Mouse (Mus musculus) heart, postnatal 14 days (tissue): ENCODE measurements around the gene Fras1. TPM values are rescaled to one million over a fixed set of nuclear protein-coding genes. Genes with fewer than 3 reads are reported as not detected.

Source experiments
- DNase-seq, 2 experiments: peaks; one replicate each; pipeline ENCODE4 v3.0.0; 2021 to 2022
- intact Hi-C: fragments of 180-260 bp; cut with DNase I; formaldehyde crosslinking; loops from one replicate; pipeline ENCODE4 v1.15.1; 2025
- total RNA-seq, 2 experiments: library from RNA; stranded (reverse); gene quantifications; 2 replicates each; pipeline ENCODE4 v1.2.3; 2021

Fras1 gene
- total RNA-seq, 2 experiments from 2014 or later, result 3.5 to 5.4 TPM

DNA sequence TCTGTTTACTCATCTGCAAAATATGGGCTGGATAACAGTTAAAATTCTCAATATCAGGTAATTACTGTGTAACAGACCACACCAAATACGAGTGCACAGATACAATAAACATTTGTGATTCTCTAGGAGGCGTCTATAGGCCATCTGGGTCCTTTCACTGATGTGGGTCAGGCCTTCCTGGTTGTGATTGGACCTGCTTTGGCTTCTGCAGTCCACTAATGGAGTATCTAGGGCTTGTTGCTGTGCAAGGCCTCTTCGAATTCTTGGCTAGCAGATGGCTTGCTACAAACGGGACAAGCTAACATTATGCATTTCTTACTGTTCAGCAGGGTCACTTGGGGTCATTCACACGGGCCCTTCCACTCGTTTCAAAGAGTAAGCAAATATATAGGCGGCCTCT lies 92.7 kb downstream of the Fras1 start:
- no peak for DNase-seq
- intact Hi-C loops, result loop anchor here (10.0 kb wide), 1 partner anchor 62 kb away; no protein-coding TSS in a partner anchor

DNA sequence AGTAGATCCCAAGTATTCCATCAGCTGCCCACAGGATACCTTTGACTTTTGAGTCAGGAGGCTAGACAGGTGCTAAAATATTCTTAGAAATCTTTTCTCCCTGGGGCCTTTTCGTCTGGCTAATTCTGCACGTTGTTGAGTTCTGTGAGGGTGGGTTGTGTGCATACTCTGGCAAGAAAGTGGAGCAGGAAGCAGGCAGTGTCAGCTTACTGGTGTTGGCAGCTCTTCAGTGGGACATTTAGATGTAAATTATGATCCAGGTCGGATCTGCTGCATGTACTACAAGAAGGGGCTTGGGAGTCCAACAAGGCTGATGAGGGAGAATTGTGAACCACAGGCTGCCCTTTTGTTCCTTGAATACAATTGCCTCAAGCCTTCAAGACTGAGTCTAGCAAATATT lies 98.2 kb downstream of the Fras1 start:
- intact Hi-C loops, result no loop called here

DNA sequence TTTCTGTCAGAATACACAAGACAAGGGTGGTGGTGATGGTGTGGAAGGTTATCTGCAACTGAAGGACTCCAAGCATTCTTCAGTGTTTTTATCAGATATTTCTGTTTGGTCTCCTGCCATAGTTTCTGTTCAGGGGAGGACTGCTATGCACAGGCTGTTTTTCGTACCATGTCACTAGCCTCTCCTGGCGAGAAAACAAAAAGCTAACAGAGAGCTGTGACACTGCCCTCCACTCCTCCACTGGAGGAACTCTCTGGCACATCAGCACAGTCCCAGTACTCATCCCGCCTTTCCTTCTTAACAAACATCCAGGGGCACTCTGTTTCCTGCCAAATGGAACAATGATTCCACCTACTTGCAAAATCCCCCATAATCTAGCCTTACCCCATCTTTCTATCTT lies 101.7 kb downstream of the Fras1 start:
- no peak for DNase-seq
- intact Hi-C loops, result no loop called here

More for the DNA sequence above, 98.2 kb downstream of the Fras1 start:
- DNase-seq, result no peak

DNA sequence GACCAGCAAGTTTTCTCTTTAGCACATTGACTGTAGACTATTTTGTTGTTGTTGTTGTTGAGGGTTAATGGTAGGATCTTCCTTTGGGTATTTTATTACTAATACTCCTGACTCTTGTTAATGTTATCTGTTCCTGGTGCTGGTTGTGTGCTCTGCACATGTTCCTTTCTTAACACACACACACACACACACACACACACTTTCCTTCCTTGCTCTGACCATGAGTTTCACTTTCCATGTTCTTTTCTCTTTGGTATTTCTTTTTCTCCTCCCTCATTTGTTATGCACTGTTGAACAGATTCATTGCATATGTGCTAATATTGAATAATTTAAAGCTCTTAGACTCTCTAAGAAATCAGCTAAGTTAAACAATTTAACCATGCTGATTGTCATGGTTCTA lies 105.2 kb downstream of the Fras1 start:
- DNase-seq, result no peak
- intact Hi-C loops, result no loop called here

DNA sequence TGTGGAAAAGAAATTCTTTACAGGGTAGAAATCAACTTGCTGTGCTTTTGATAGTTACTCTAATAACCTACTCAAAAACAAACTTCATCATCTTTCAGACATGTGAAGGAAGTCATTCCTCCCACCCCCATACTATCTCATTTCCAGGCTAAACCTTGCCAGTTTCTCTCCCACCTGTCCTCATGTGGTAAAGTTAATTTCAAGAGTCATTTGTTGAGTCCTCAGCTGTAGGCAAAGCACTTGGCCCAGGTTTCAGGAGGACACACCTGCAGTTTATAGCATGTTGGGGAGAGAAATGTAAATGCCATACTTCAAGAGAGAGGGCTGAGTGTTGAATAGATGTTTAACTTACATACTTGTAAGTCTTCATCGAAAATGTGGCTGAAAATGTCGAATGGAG lies 107.4 kb downstream of the Fras1 start:
- DNase-seq, result no peak
- intact Hi-C loops, result no loop called here

DNA sequence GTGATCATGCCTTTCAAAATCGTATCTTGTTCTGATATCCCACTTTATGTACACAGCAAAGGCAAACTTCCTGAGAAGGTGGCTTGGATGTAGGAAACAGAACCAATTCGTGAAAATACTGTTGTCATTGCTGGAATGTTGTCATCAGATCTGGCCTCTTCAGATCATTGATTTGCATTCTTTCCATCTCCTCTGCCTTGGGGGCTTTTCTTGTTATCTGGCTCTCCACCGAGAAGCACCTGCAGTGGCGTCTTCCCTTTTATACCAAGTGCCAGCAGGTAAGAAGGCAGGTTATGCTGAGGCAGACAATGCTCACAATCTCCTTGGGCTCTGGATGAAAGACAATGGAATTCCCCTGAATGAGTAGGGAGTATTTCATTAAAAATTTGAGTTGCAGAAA lies 108.3 kb downstream of the Fras1 start:
- DNase-seq, result no peak
- intact Hi-C loops, result no loop called here

DNA sequence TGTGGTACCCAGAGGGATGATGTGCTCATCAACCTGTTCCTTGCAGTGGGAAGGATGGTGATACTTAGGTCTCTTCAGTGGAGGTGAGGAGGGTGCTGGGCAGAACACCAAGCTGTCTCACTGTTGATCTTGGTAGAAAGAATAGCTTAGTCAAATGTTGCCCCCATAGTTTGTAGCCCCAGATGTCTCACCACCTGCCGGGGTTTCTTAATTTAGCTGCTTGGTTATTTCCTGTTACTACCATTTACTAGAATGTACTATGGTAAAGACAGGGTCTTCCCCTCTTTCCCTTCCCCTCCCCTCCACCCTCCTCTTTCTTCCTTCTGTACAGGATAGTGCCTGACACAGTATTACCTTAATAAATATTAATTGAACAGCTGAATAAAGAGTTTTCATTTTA lies 118.7 kb downstream of the Fras1 start:
- intact Hi-C loops, result no loop called here
- no peak for DNase-seq

DNA sequence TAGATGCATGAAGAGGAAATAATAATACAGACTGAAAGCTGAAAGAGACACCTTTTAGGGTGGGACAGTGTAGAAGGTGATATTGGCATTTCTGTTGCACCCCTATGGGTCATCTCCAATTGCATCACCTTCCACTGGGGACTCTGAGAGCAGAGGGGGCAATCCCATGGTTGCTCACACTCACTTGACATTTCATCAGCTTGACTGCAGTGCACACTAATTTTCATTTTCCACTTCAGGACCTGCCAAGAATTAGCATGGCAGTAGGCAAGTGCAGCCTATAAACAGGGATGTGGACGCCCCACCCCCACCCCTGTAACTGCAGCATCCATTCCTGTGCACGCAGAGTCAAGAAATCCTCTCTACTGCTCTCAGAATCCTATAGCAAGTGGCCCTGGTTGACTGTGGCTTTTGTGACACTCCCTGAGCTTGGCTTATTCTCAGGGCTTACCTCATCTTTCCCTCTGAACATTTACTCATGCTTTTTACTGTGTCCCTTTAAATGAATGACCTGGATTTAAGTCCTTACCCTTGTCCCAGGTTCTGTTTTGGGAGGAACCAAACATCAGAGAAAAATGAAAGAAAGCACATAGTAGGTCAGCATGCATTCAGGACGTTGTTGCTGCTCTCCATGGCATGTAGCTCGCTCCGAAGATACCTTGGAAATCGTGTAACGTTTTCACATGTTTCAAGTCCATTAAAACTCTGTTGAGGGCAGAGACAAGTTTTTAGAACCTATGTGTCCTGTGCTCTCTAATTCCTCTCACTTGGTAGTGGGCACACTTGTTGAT lies 120.9 kb downstream of the Fras1 start:
- no peak for DNase-seq
- intact Hi-C loops, result no loop called here

DNA sequence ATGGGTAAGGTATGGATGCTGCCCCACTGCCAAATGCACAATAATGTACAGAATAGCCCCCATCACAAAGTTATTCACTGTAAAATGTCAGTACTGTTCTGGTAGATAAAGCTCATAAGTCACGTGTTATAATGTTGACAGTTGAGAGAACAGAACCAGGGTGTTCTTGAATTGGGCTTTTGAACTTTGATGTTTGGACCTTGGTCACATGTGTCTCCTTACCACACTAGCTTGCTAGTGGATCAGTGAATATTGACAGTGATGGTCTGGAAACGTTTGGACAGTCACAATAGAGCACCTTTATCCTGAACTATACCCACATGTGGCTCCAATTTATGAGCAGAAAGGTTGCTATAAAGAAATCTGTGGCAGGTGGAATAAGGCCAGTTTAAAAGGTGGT lies 124.3 kb downstream of the Fras1 start:
- DNase-seq, result no peak
- intact Hi-C loops, result no loop called here

DNA sequence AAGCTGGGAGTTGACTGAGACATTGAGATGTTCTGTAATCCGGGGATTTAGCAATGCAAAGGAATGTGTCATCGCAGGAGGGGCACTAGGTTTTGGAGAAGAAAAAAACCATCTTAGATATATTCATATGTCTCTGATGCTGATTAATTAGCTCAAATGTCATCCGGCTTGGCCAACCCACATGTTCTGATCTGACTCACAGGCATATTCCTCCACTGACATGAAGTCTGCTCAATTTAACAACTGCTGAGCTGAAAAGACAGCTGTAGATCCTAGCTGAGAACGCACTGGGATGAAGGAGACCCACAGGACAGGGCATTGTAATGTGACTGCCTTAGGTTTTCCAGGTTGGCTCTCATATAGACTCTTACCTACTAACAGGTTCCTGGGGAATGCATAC lies 128.0 kb downstream of the Fras1 start:
- intact Hi-C loops, result no loop called here
- DNase-seq, result no peak

DNA sequence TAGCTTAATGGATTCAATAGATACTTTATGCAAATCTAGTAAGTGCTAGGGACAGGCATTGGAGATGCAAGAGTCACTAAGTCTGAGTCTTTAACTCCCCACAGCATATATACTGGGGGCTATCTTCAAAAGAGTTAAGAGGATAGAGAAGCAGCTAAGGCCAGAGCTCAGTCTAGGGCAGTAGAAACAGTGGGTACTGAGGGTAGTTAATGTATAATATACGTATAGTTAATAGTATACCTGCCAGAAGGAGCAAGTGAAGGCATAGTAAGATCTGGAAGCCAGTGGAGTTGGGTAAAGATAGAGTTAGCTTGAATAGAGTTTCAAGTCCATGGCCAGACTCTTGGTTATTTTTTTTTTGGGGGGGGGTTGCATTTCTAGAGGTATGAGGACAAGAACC lies 128.6 kb downstream of the Fras1 start:
- no peak for DNase-seq
- intact Hi-C loops, result no loop called here

DNA sequence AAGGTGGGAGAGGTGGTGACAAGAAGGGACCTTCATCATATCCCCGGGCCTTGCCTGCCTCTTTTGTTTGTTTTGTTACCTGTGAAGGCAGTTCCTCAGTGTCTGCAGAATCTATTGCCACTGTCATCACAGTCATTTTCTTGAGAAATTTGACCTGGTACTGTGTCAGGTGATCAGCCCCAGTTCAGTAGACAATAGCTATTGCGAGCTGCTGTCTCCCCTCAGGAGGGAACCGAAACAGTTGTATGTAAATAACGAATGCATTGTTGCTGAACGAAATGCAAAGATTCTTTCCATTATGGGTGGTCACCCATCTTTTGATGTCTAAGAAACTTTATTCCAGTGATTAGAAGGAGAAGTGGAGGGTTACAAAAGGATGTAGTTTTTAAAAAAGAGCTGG lies 137.2 kb downstream of the Fras1 start:
- intact Hi-C loops, result no loop called here
- DNase-seq, result no peak

DNA sequence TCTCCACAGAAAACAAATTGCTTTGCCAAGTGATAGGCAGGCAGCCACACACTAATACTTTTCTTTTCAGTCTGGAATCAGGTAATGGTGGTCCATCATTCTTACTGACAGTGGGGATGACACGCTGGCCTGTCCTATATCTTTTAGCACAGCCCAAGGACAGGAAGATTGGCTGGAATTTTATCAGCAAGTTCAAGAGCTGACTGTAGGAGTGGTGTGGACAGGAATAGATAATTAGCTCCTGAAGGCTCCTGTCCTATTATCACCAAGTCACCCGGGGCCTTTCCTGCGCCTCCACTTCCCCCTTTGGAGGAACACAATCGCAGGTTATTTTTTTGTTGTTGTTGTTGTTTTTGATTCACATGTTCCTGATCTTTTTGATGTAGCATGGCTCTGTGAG lies 139.6 kb downstream of the Fras1 start:
- intact Hi-C loops, result no loop called here
- no peak for DNase-seq

DNA sequence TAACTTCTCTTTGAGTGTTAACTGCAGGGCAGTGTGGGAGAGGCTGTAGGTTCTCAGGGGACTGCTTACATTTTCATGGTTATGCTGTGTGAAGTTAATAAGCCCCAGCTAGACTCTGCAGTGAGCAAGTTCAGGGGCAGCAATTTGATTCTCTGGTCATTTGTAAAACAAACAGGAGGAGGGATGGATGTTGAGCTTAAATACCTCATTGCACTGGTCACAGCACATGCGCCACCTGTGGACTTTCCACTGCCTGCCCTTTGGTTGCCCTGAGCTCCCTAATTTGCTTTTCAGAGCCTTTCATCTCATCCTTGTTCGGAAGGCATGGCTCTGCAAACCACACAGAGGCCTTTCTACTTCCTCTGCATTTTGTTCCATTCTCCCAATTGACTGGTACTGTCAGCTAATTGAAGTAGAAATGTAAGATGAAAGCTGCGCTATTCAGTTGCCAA lies 142.1 kb downstream of the Fras1 start:
- intact Hi-C loops, result no loop called here

DNA sequence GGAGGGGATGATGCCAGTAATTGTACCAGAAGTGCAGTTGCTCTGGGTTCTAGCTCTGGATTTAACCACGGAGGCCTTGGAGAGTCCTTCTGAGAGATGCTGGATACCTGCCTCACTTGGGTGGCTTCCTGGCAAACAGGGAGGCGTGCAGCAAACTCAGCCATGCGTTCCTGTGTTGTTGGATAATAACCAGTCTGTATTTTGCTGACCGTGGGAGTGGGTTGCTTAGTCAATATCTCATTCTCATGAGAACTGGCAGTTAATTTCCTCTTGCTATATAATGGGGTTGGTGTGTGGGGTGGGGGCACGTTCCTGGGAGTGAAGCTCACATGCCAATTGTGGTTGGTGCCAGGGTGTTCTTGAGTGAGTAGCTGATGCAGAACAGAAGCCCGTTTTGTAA lies 142.6 kb downstream of the Fras1 start:
- intact Hi-C loops, result no loop called here
- DNase-seq, result no peak

More for the DNA sequence above, 142.1 kb downstream of the Fras1 start:
- no peak for DNase-seq

DNA sequence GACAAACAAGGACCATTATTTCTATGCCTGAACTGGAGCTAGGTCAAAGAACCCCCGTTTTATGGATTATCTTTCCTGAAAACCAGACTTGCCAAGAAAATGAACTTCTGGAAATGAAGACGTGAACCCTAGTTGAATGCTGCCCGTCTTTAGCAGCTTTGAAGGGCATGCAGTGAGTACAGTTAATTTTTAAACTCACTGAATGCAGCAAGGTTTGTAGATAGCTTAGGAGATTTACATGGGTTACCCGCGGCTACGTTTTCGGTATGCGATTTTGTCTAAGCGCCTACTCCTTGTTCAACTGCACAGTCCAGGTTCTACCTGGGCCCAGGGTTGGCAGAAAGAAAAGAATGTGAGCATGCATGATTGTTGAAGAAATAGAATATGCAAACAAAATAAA lies 147.8 kb downstream of the Fras1 start:
- no peak for DNase-seq
- intact Hi-C loops, result no loop called here

DNA sequence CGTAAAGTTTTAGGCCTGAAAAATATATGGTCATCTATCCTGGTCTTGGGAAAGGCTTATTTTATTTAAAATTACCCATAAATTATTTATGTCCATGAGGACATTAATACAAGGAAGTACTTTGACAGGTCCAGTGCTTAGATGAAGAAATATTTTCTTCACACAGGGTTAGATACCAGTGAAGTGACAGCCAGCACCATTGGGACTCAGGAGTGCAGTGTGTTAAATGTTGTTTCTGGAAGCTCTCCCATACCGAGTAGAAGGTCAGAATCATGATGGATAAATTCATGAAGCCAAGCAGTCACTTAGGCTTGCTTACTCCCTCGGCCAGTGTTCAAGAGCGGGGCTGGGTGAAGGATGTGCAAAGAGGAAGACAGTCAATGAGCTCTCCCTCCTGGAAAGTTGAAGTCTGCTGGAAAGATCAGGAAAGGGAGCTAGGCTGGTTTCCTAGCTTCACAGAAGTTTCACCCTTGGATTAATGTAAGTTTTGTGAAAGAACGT lies 149.2 kb downstream of the Fras1 start:
- intact Hi-C loops, result no loop called here

DNA sequence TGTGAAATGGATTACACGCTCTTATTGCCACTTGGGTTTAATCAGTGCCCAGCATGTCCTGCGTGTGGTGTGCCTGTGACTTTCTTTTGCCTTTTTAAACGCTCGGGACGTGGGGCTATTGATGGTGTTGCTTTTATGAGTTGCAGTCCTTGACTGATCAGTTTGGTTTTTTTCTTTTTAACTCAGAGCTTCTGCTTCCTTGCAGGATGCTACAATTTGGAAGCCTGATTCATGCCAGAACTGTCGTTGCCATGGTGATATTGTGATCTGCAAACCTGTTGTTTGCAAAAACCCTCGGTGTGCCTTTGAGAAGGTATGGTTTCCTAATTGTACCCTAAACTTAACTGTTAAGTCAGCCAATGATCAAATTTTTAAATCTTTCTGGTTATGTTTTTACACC lies 154.5 kb downstream of the Fras1 start:
- DNase-seq, result no peak
- intact Hi-C loops, result no loop called here

More for the DNA sequence above, 149.2 kb downstream of the Fras1 start:
- no peak for DNase-seq

DNA sequence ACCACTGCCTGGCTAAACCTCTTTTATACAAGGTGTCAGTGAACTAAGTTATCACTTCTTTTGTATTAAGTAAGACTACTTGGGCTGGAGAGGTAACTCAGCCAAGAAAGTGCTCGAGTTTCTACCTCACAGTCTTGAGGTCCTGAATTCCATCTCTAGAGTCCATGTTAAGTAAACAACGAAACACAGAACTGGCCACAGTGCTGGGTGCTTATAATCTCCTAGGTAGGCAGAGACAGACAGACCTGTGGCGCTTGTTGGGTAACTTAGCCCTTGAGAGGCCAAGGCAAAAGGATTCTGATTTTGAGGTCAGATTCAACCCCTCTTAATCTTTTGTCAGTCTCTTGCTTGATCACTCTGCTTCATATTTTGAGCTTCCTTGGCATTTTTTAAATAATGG lies 156.8 kb downstream of the Fras1 start:
- intact Hi-C loops, result no loop called here
- no peak for DNase-seq

DNA sequence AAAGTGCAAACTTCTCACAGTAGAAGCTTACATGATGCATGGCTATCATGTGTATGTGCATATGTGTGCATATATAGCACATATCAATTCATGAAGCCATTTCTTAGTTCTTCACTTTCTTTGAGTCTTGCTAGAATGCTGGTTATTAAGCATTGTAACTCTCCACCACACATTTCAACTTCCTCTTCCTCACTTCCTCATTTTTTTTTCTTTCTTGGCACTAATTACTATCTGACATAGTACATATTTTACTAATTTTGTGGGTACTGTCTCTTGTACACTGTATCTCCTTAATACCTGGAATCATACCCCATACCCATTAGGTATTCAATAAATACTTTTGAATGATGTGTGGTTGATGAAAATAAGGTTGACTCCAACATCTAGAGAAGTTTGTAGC lies 158.2 kb downstream of the Fras1 start:
- DNase-seq, result no peak
- intact Hi-C loops, result no loop called here

DNA sequence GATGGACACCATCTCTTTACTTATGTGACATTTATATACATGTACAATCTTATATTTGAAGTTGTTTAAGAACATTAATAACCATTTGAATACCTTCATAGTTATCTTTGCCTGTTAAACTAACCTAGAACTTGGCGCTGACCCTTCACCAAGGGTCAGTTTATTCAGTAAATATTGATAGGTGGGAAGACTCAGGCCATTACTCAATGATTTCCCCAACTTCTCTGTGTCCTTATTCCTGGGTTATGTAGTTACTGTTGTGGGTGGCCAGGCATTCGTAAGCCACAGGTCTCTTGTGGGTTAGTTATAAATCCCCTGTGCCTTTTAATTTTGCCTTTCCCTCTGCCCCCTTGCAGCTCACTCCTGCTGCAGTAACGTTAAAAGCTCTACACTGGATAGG lies 162.8 kb downstream of the Fras1 start:
- intact Hi-C loops, result no loop called here
- DNase-seq, result no peak

DNA sequence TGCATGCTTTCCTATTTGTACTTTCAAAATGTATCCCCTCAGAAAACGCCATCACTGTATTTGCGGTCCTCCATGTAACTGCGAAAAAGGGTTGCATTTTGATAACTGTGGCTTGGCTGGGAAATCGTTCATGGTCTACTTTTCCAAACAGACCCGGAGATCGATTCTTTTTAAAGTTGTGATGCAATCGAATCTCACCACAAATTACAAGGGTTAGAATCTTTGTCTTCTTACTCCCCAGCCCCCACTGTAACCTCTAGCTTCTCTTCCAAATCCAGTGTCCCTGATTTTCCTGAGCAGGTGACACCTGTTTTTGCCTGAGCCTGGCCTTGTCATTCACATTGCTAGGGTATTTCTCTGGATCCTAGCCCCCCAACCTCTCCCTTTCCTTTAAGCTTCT lies 163.2 kb downstream of the Fras1 start:
- intact Hi-C loops, result no loop called here
- no peak for DNase-seq

DNA sequence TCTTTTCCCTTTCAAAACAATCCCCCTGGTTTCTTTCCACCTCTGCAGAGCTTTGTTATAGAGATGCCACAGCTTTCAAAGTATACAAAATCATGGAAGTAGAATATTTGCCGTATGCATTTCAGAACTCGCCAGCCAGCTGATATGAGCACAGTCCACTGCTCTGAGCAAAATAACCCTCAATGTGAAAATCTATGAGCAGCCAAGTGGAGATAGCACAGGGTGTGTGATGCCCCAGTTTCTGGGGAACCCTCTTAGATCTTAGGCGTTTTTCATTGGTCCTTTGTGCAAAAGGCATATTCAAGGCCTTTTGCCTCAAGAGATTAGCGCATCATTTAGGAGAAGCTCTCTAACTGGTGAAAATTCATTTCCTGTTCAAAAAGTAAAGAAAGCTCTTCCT lies 170.4 kb downstream of the Fras1 start:
- intact Hi-C loops, result no loop called here
- DNase-seq, result no peak
